Mouse (Mus musculus) erythroblast, embryonic 14.5 days (primary cell): ENCODE data around the gene Serpinb6b. TPM values are rescaled to one million over a fixed set of nuclear protein-coding genes. Genes with fewer than 3 reads are reported as not detected.
A peak's percentile ranks its signal among the peaks of the same experiment; 100 is the strongest.

ENCODE experiments used
- H3K27me3 ChIP-seq: 2 replicates; pipeline ENCODE4 v1.6.1; 2012; ENCODE audit warnings: inconsistent platforms; ENCODE audit not compliant: control insufficient read depth
- H3K36me3 ChIP-seq: 2 replicates; pipeline ENCODE4 v1.6.1; 2012; ENCODE audit warnings: mild to moderate bottlenecking, inconsistent platforms; ENCODE audit not compliant: control insufficient read depth
- H3K4me1 ChIP-seq: 2 replicates; pipeline ENCODE4 v1.6.1; 2012; ENCODE audit warnings: inconsistent platforms; ENCODE audit not compliant: control insufficient read depth
- H3K4me3 ChIP-seq: replicated peaks from 2 replicates; pipeline ENCODE3; 2012; ENCODE audit warnings: moderate library complexity, mild to moderate bottlenecking, inconsistent platforms
- H3K9me3 ChIP-seq: 2 replicates; pipeline ENCODE4 v1.6.1; 2012; ENCODE audit warnings: low read length, inconsistent platforms, mixed read lengths; ENCODE audit not compliant: control insufficient read depth
- GATA1 ChIP-seq: IDR thresholded peaks from 2 replicates; pipeline ENCODE4 v1.6.1; 2012; ENCODE audit warnings: low read length, inconsistent platforms, mixed read lengths
- TAL1 ChIP-seq: IDR thresholded peaks from 3 replicates; pipeline ENCODE4 v1.6.1; 2012; ENCODE audit warnings: low read length, inconsistent platforms, mixed read lengths
- polyA plus RNA-seq: library from polyadenylated mRNA; stranded (reverse); fragments of >175 nt; gene quantifications from 2 replicates; pipeline ENCODE4 v1.2.3, GENCODE M21; 2012

The Serpinb6b gene
- polyA plus RNA-seq, 1 experiment: 0.09 TPM

DNA sequence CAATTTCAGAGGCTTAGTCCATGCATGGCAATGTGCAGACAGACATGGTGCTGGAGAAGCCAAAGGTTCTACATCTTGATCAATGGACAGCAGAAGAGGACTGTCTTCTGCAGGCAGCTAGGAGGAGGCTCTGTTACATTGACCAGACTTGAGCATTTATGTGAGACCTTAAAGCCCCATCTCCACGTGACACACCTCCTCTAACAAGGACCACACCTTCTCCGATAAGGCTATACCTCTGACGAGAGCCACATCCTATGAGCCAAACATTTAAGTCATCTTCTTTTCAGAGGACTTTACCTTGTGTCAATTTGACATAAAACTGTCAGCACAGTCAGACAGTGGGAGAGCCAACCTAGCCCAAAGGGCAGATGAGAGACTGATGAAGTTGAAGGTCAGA is 5.8 kb downstream of the Serpinb6b start:
- H3K4me3 ChIP-seq: no peak overlapping the region
- TF ChIP-seq GATA1: no peak
- no peak for TF ChIP-seq TAL1
- no peaks in the 10 kb centered on the region for H3K27me3 ChIP-seq
- H3K36me3 ChIP-seq: peaks cover 49% of the 10 kb centered on the region
- H3K4me1 ChIP-seq: peaks cover 82% of the 10 kb centered on the region
- peaks cover 3% of the 10 kb centered on the region; the same call in 1 of the 2 replicates for H3K9me3 ChIP-seq

DNA sequence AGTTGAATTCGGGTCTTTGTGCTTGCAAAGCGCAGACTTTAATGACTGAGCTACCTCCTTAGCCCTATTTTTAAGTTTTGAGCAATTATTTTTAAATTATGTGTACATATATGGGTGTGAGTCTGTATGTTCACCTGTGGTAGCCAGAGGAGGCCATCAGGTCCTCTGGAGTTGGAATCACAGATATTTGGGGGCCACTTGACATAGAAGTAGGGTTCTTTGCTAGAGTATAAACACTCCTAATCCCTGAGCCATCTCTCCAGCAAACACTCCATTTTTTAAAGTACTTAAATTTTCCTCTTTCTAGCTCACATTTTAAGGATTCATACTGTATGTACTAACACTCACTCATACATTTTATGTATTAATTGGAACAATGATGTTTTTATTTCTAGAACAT is 9.3 kb downstream of the Serpinb6b start:
- Histone ChIP-seq H3K9me3 (peaks cover 3% of the 10 kb centered on the region; the same call in 1 of the 2 replicates), H3K4me1 (peaks cover 61% of the 10 kb centered on the region), H3K4me3 (no peak overlapping the region), H3K36me3 (peaks cover 83% of the 10 kb centered on the region), H3K27me3 (no peaks in the 10 kb centered on the region)
- TF ChIP-seq GATA1 (no peak), TAL1 (no peak)

DNA sequence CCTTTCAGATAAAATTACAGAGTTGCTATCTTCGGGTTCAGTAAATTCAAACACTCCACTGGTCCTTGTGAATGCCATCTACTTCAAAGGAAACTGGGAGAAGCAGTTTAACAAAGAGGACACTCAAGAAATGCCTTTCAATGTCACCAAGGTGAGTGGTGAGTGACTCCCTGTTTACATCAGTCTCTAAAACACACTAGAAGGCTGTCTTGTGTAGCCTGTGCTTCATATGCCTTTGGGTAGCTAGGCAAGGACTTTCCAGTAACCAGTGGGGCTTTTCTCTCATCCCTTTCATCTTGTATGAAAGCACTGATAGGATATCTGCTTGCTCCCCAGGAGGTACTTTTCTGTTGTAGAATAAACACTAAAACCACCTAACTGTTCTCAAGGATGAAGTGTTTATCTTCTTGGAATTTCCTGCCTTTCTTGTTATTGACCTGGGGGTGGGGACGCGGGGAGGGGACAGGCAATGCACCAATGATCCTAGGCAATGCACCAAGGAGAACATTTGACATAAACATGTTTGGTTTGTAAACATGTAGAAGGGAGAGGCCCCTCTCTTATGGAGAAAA is 10.0 kb downstream of the Serpinb6b start:
- TF ChIP-seq TAL1: no peak
- TF ChIP-seq GATA1: no peak
- peaks cover 54% of the 10 kb centered on the region for H3K4me1 ChIP-seq
- H3K27me3 ChIP-seq: no peaks in the 10 kb centered on the region
- peaks cover 83% of the 10 kb centered on the region for H3K36me3 ChIP-seq
- no peak overlapping the region for H3K4me3 ChIP-seq
- H3K9me3 ChIP-seq: peaks cover 3% of the 10 kb centered on the region; the same call in 1 of the 2 replicates

DNA sequence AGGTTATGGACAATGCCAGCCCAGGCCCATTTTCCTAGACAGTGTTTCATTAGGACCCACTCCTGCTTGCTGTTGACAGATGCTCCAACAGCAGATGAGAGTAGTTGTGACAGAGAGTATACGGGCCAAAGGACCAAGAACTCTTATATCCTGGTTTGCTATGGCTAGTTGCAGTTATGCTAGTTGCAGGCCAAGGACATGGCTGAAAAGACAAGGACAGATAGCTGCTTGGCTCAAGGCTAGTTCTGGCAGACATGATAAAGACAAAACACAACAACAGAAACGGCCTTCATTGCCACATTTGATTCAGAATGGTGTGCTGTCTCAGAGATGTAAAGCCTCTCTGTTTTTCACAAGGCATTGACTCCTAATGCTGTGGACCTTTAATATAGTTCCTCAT is 10.7 kb downstream of the Serpinb6b start:
- Histone ChIP-seq H3K9me3 (no peaks in the 10 kb centered on the region), H3K36me3 (peaks cover 76% of the 10 kb centered on the region), H3K4me3 (no peak overlapping the region), H3K27me3 (no peaks in the 10 kb centered on the region), H3K4me1 (peaks cover 48% of the 10 kb centered on the region)
- TF ChIP-seq TAL1 (no peak), GATA1 (no peak)

DNA sequence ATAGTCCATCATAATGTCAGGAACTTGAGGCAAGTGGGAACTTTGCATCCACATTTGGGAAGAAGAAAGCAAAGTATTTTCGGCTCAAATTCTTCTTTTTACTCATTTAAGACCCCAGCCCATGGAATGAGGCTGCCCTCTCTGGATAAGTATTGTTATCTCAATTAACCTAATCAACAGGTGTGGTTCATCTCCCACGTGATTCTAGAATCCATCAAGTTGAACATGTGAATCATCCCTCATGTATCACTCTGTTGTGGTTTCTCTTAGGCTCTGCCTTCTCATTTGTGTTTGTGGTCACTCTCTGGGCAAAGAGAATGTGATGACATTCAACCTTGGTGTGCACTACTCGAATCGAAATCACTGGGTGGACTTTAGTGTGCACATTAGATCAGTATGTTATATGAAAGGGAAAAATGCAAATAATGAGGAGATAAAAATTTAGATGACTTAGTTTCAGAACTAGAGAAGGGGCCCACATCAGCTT is 17.6 kb downstream of the Serpinb6b start:
- Histone ChIP-seq H3K4me3 (no peak overlapping the region), H3K9me3 (no peaks in the 10 kb centered on the region), H3K36me3 (peaks cover 19% of the 10 kb centered on the region), H3K27me3 (no peaks in the 10 kb centered on the region), H3K4me1 (peaks cover 38% of the 10 kb centered on the region)
- no peak for TF ChIP-seq GATA1
- TF ChIP-seq TAL1: no peak

DNA sequence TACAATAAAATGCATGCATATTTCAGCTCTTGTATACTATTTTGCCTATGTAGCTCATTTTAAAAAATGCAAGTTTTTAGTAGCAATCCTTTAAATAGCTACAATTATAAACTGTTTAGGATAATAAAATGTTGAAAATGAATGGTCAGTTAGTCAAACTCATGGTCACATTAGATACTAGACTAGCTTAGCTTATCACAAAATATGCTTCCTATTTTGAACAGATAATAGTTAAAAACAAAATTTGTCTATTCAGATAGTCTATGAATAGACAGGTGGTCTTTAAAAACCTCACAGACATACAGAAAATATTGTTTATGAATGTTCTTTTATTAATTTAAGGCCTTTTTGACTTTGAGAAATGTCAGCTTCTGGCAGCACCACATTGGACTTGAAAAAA is 21.2 kb downstream of the Serpinb6b start:
- no peak overlapping the region for H3K4me3 ChIP-seq
- no peaks in the 10 kb centered on the region for H3K27me3 ChIP-seq
- no peaks in the 10 kb centered on the region for H3K9me3 ChIP-seq
- no peak for TF ChIP-seq TAL1
- TF ChIP-seq GATA1: no peak
- H3K36me3 ChIP-seq: no peaks in the 10 kb centered on the region
- peaks cover 42% of the 10 kb centered on the region for H3K4me1 ChIP-seq

DNA sequence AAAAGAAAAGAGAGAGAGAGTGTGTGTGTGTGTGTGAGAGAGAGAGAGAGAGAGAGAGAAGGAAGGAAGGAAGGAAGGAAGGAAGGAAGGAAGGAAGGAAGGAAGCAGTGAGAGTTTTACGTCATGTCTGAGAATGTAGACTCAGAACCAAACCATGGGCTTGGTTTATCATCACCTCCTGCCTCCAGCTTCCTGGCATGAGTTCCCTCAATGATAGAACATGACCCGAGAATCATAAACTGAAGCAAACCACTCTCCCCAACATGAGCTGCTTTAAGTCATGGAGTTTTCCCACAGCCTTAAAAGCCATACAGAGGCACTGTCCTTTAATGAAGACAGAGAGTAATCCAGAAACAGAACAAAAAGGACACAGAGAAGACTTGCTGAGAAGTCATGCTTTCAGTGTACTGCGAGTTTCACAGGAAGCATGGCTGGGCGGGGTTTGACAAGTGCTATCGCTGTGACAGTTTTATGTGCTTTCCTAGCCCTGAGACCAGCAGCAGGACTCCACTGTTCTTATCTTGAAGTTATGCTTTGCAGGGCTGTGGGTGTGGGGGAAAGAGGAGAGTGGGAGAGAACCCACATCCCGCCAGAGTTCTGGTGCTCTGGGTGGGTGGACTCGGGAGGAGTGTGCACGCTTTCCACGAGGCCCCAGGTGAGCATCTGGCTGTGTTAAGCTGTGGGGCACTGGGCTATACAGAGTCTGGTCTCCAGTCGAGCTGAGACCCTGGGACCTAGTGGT is 28.3 kb downstream of the Serpinb6b start:
- H3K4me3 ChIP-seq: peak overlapping the region; percentile 62
- H3K4me1 ChIP-seq: peaks cover 59% of the 10 kb centered on the region
- peak; percentile 45; the same call in 2 of the 3 replicates for TF ChIP-seq TAL1
- TF ChIP-seq GATA1: no peak
- peaks cover 3% of the 10 kb centered on the region; the same call in 1 of the 2 replicates for H3K36me3 ChIP-seq
- H3K9me3 ChIP-seq: no peaks in the 10 kb centered on the region; the same call in 1 of the 2 replicates
- no peaks in the 10 kb centered on the region for H3K27me3 ChIP-seq

DNA sequence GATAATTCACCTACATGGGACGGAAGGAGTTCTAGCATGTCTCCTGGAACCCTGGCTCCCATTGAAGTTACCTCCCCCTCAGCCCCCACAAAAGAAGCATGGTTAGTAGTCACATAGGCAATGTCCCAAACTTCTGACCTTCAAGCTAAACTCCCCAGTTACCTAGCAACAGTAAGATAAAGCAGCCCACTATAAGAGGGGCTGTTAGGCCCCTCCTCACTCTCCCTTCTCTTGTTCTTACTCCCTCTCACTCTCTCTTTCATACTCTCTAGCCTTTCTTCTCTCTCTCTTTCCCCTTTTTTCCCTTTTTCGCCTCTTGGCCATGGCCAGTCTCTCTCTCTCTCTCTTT is 28.9 kb downstream of the Serpinb6b start:
- Histone ChIP-seq H3K9me3 (no peaks in the 10 kb centered on the region; the same call in 1 of the 2 replicates), H3K36me3 (peaks cover 3% of the 10 kb centered on the region; the same call in 1 of the 2 replicates), H3K4me3 (peak overlapping the region; percentile 62), H3K27me3 (no peaks in the 10 kb centered on the region), H3K4me1 (peaks cover 59% of the 10 kb centered on the region)
- TF ChIP-seq GATA1 (no peak), TAL1 (no peak)

DNA sequence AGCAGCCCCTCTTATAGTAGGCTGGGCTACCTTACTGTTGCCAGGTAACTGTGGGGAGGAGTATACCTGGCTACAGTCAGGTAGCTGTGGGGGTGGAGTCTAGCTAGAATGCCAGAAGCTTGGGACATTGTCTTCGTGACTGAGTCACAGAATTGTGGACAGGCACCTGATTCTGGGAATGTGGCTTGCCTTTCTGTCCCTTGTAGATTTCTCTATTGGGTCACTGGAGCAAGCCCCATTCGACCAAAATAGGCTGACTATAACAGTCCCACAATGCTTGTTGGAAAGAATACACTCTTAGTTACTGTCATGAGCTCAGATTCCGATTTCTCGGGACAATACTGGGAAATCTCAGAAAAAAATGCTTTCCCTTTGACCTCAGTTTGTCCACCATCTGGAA is 30.0 kb downstream of the Serpinb6b start:
- TF ChIP-seq GATA1: no peak
- TF ChIP-seq TAL1: no peak
- Histone ChIP-seq H3K36me3 (peaks cover 3% of the 10 kb centered on the region; the same call in 1 of the 2 replicates), H3K4me3 (no peak overlapping the region), H3K4me1 (peaks cover 57% of the 10 kb centered on the region), H3K27me3 (no peaks in the 10 kb centered on the region), H3K9me3 (no peaks in the 10 kb centered on the region; the same call in 1 of the 2 replicates)
